Mouse (Mus musculus) intestine, embryonic 15.5 days (tissue): ENCODE data around the gene Bcas3. TPM values are rescaled to one million over a fixed set of nuclear protein-coding genes. Genes with fewer than 3 reads are reported as not detected.

Experiments
- ATAC-seq: fragments of 200-750 bp; cut with Nextera tagmentation; 2 replicates; pipeline ENCODE4 v1.8.0; 2017; ENCODE audit warnings: moderate TSS enrichment, moderate library complexity
- H3K27ac ChIP-seq: fragments of 300-500 bp; sonication (generic); 2 replicates; pipeline ENCODE4 v1.5.1; 2015; ENCODE audit warnings: mild to moderate bottlenecking, inconsistent platforms
- H3K27me3 ChIP-seq: fragments of 300-500 bp; sonication (generic); replicated peaks from 2 replicates; pipeline ENCODE4 v1.6.1; 2015; ENCODE audit warnings: inconsistent platforms
- H3K36me3 ChIP-seq: fragments of 300-500 bp; sonication (generic); 2 replicates; pipeline ENCODE4 v1.6.1; 2015; ENCODE audit warnings: inconsistent platforms
- H3K4me1 ChIP-seq: fragments of 300-500 bp; sonication (generic); replicated peaks from 2 replicates; pipeline ENCODE4 v1.6.1; 2015; ENCODE audit warnings: inconsistent platforms
- H3K4me2 ChIP-seq: fragments of 300-500 bp; sonication (generic); replicated peaks from 2 replicates; pipeline ENCODE4 v1.6.1; 2015; ENCODE audit warnings: mild to moderate bottlenecking, inconsistent platforms
- H3K4me3 ChIP-seq: fragments of 300-500 bp; sonication (generic); replicated peaks from 2 replicates; pipeline ENCODE4 v1.5.1; 2015; ENCODE audit warnings: inconsistent platforms
- H3K9ac ChIP-seq: fragments of 300-500 bp; sonication (generic); 2 replicates; pipeline ENCODE4 v1.6.1; 2015; ENCODE audit warnings: inconsistent platforms
- H3K9me3 ChIP-seq: fragments of 300-500 bp; sonication (generic); 2 replicates; pipeline ENCODE4 v1.6.1; 2016; ENCODE audit warnings: inconsistent platforms
- WGBS: fragments of 180-500 bp; shearing (Covaris S2); methylation state at CpG from one replicate; pipeline ENCODE4 v1.1.7; 2015; 5-methylcytosine and 5-hydroxymethylcytosine counted together
- polyA plus RNA-seq: library from polyadenylated mRNA; unstranded; fragments of >200 nt; fragmentation: Nextera tagmentation; extraction: Ambion mirVana; gene quantifications from 2 replicates; pipeline ENCODE4 v1.2.1, GENCODE M21; 2015

The Bcas3 gene
- polyA plus RNA-seq, 1 experiment from 2014 or later: 14.7 TPM

DNA sequence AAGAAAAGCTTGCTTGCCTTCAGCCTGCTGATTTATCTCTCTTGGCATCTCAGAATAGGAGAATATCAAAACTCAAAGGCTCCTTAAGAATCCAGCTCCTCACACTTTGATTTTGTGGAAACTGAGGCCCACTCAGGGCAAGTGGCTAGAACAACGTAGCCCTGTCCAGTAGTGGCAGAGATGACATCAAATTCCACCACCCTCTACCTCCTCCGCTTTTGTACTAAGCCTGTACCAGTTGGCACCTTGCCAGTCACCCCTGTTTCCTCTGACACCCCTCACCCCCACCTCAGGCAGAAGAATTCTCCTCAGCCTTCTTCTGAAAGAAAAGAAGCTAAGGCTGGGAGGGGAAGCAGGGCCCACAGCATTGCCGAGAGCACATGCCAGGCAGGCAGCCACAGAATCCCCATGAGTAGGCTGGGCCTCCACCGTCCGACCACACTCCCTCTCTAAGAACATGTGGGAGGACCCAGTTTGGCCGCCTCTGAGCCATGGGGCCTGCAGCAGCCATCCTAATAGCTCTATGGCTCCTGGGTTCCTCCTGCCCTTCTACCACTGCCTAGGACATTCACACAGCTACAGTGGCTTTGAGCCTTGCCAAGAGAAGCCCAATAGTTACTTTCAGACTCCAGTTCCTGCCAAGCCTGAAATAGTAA is 407.6 kb downstream of the Bcas3 start:
- Histone ChIP-seq H3K9ac (no peak overlapping the region), H3K27me3 (no peaks in the 10 kb centered on the region), H3K4me1 (peaks cover 15% of the 10 kb centered on the region), H3K4me3 (no peak overlapping the region), H3K27ac (peak overlapping the region; percentile 49; the same call in 1 of the 2 replicates), H3K9me3 (no peaks in the 10 kb centered on the region), H3K36me3 (no peaks in the 10 kb centered on the region), H3K4me2 (no peak overlapping the region)
- ATAC-seq: peak; percentile 69; the same call in 1 of the 2 replicates
- WGBS: 44% methylated on average over 6 of the region's 6 CpGs

DNA sequence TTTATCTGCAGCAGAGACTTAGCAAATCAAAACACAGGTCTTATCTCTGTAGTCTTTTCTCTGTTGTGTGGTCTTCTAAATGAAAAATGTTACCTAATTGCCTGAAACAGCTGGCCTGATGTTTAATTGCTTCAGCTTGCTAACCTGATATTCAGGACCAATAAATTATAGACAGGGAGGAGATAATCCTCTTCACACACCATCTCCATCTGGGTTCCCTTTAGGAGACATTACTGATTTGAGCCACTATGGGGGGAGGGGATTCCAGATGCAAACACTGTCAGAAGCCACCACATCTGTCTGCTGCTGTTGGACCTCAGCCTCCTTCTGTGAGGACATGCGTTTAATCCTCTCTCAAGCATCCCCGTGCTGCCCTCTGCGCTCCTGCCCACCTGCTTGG is 408.2 kb downstream of the Bcas3 start:
- no peaks in the 10 kb centered on the region for H3K9me3 ChIP-seq
- H3K27me3 ChIP-seq: no peaks in the 10 kb centered on the region
- no peak overlapping the region for H3K9ac ChIP-seq
- peaks cover 18% of the 10 kb centered on the region for H3K4me1 ChIP-seq
- H3K4me3 ChIP-seq: no peak overlapping the region
- ATAC-seq: no peak
- H3K27ac ChIP-seq: no peak overlapping the region
- H3K36me3 ChIP-seq: no peaks in the 10 kb centered on the region
- no peak overlapping the region for H3K4me2 ChIP-seq
- WGBS: 72% methylated on average over 3 of the region's 3 CpGs

DNA sequence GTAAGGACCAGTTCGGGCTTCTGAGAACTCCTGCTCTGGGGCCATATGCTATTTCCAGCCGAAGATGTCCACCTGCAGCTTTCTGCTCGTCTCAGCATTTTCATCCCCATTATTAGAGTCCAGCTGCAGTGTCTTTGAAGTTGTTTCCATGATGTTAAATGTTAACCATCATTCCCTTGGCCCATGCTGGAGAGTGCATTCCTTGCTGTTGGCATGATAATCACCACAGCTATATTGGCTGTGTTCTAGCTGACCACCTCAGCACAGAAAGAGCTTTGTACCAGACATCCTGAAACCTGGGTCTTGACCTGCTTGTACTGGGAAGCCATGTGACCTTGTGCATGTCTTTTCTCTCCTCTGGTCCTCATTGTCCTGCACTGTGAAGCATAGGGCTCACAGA is 410.7 kb downstream of the Bcas3 start:
- Histone ChIP-seq H3K4me3 (no peak overlapping the region), H3K4me1 (peaks cover 21% of the 10 kb centered on the region), H3K27ac (no peak overlapping the region), H3K36me3 (no peaks in the 10 kb centered on the region), H3K9ac (no peak overlapping the region), H3K9me3 (no peaks in the 10 kb centered on the region), H3K4me2 (no peak overlapping the region), H3K27me3 (no peaks in the 10 kb centered on the region)
- WGBS: 76% methylated on average over 3 of the region's 3 CpGs
- no peak for ATAC-seq

DNA sequence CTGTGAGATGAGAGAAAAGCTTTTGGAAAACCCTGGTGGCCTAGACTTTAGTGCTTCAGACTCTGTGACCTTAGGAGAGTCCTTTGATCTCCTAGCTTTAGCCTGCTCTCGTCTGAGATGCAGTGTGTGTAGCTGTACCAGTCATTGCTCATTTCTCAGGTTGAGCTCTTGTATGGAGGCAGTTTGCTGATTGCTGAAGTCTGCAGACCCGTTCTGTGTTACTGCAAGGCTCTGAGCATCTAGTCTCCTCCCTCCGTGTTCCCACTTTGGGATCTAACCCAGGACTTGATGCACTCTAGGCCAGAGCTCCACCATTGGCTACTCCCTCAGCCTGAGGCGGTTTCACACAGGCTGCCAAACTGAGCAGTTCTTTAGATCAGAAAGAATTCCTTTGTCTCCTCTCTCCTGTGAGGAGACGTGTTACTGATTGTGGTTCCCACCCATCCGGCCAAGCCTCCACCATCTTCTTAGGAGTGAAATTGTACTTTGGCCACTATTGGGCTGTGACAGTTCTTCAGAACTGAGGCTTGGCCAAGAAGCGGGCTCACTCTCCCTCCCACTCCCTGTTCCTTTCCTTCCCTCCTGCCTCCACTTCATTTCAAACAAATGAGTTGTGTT is 413.2 kb downstream of the Bcas3 start:
- Histone ChIP-seq H3K27me3 (peaks cover 2% of the 10 kb centered on the region; the same call in 1 of the 2 replicates), H3K4me1 (peaks cover 10% of the 10 kb centered on the region), H3K27ac (no peak overlapping the region), H3K9me3 (no peaks in the 10 kb centered on the region), H3K4me2 (no peak overlapping the region), H3K9ac (no peak overlapping the region), H3K4me3 (no peak overlapping the region), H3K36me3 (no peaks in the 10 kb centered on the region)
- 45% methylated on average over 7 of the region's 7 CpGs for WGBS
- ATAC-seq: peak; percentile 47; the same call in 1 of the 2 replicates

DNA sequence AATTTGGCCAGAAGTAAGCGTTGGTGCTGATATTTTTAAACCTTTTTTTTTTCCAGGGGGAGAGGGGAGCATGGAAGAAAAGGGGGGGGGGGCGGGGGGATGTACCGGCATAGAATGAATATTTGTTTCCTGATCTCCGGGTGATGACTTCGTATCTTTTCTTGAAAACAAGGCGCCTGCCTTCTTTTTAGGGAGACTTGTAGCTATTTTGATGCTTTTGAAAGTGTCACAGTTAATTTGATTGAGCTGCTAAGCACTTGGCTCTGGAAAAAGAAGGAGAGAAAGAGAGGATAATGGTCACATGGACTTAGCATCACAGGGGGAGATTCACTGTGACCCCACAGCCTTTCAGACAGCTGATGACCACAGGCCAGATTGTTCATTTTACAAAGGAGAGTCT is 413.8 kb downstream of the Bcas3 start:
- H3K27ac ChIP-seq: no peak overlapping the region
- no peak overlapping the region for H3K9ac ChIP-seq
- no peak for ATAC-seq
- H3K27me3 ChIP-seq: peaks cover 2% of the 10 kb centered on the region; the same call in 1 of the 2 replicates
- WGBS: 66% methylated on average over 6 of the region's 6 CpGs
- H3K4me1 ChIP-seq: peaks cover 7% of the 10 kb centered on the region; the same call in 1 of the 2 replicates
- H3K9me3 ChIP-seq: no peaks in the 10 kb centered on the region
- no peak overlapping the region for H3K4me2 ChIP-seq
- no peaks in the 10 kb centered on the region for H3K36me3 ChIP-seq
- no peak overlapping the region for H3K4me3 ChIP-seq

DNA sequence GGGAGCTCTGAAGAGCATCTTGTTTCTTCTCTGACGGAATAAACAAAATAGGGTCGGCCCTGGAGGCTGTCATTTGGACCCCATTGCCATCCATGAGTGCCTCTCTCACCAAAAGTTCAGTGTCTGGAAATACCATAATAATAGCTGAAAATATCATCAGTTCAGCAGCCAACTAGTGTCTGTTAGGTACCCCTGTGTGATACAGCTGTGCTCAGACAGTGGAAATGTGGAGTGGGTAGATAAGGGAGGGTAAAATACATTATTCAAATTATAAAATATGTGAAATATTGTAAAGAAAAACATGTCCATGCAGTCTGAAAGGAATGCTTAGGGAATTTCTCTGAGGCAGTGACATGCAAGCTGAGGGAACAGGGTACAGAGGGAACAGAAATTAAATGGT is 416.8 kb downstream of the Bcas3 start:
- no peak overlapping the region for H3K9ac ChIP-seq
- peaks cover 7% of the 10 kb centered on the region; the same call in 1 of the 2 replicates for H3K4me1 ChIP-seq
- ATAC-seq: no peak
- WGBS: 83% methylated on average over 2 of the region's 2 CpGs
- no peaks in the 10 kb centered on the region for H3K36me3 ChIP-seq
- H3K4me2 ChIP-seq: no peak overlapping the region
- peaks cover 2% of the 10 kb centered on the region; the same call in 1 of the 2 replicates for H3K27me3 ChIP-seq
- no peak overlapping the region for H3K27ac ChIP-seq
- H3K9me3 ChIP-seq: no peaks in the 10 kb centered on the region
- no peak overlapping the region for H3K4me3 ChIP-seq

DNA sequence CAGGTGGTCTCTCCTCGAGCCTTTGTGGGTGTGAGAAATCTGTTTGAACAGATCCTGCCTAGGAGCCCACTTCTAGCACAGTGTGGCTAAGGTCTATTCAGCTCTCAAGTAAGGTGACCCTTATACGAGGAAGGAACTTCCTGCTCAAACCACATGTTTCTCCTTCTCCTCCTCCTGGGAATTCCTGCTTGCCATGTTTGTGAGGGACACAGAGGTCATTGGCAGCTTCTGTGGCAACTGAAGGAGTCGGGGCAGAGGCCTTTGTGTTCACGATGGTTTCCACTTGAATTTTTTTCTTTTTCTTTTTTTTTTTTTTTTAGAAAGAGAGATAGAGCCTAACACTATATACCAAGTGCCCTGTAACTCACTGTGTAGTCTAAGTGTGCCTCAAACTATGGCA is 420.4 kb downstream of the Bcas3 start:
- 74% methylated on average over 4 of the region's 4 CpGs for WGBS
- Histone ChIP-seq H3K4me2 (no peak overlapping the region), H3K27me3 (peaks cover 6% of the 10 kb centered on the region; the same call in 1 of the 2 replicates), H3K9me3 (no peaks in the 10 kb centered on the region), H3K9ac (no peak overlapping the region), H3K4me3 (no peak overlapping the region), H3K4me1 (peaks cover 14% of the 10 kb centered on the region; the same call in 1 of the 2 replicates), H3K27ac (no peak overlapping the region), H3K36me3 (no peaks in the 10 kb centered on the region)
- ATAC-seq: no peak

DNA sequence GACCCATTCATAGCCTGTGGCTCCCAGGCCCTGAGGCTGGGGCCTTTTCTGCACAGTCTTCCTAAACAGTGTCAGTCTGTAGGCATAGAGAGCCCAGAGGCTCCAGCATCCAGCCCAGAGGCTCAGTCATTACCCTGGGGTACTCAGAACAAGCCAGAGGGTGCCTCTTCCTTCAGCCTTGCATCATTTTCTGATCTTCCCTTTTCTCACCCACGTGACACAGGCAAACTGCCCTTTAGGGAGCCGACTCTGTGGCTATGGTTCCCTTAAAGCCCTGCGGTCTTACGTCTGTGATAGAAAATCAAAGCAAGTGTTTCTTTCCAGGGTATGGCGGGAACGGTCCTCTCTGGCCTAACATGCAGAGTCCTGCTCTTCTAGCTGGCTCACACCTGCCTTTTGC is 421.7 kb downstream of the Bcas3 start:
- no peak overlapping the region for H3K27ac ChIP-seq
- H3K9ac ChIP-seq: no peak overlapping the region
- no peak overlapping the region for H3K4me2 ChIP-seq
- H3K27me3 ChIP-seq: peaks cover 4% of the 10 kb centered on the region; the same call in 1 of the 2 replicates
- no peak overlapping the region for H3K4me3 ChIP-seq
- no peaks in the 10 kb centered on the region for H3K9me3 ChIP-seq
- WGBS: 79% methylated on average over 6 of the region's 6 CpGs
- no peak for ATAC-seq
- peaks cover 14% of the 10 kb centered on the region; the same call in 1 of the 2 replicates for H3K4me1 ChIP-seq
- H3K36me3 ChIP-seq: no peaks in the 10 kb centered on the region

DNA sequence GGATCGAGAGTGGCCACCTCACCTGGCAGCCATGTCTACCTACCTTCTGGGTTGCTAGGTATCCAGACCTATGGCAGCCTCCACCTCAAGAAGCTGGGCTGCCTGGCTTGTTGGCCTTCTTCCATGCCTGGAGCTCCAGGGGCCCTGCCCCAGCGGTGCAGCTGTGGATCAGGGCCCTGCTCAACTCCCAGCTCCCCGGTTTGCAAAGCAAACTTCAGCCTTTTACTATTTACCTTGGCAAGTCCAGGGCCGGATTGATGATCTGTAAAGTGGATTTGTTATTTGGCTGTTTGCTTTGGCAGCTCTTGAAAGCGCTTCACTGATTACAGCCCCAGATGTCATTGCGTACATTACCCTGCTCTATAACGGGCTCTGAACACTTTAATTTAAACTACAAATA is 422.5 kb downstream of the Bcas3 start:
- Histone ChIP-seq H3K4me3 (no peak overlapping the region), H3K4me1 (peaks cover 14% of the 10 kb centered on the region; the same call in 1 of the 2 replicates), H3K27me3 (peaks cover 4% of the 10 kb centered on the region; the same call in 1 of the 2 replicates), H3K4me2 (no peak overlapping the region), H3K27ac (0 out of 2 replicates have a peak overlapping the region, but pooled peaks have one; percentile 4), H3K9ac (no peak overlapping the region), H3K36me3 (no peaks in the 10 kb centered on the region), H3K9me3 (no peaks in the 10 kb centered on the region)
- WGBS: 26% methylated on average over 7 of the region's 7 CpGs
- ATAC-seq: peak; percentile 55

DNA sequence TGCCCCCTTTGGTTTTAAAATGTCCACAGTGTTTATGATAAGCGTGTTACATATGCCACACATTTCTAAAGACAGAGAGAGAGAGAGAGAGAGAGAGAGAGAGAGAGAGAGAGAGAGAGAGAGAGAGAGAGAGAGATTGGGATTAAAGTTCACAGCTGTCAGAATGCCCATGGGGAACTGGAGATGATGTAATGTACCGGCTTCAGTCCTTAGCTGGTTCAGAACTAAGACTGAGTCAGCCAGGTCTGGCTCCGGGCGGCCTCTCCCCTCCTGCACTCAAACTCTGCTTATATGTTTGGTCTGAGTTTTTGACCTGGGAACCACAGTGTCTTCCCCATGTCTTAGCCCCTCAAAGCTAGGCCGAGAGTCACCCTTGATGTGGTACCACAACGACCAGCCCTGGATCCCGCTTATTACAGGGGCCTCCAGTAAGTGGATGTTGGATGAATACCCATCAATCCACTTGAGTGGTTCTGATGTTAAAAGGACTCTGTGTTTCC is 423.9 kb downstream of the Bcas3 start:
- H3K27ac ChIP-seq: no peak overlapping the region
- WGBS: 70% methylated on average over 7 of the region's 7 CpGs

DNA sequence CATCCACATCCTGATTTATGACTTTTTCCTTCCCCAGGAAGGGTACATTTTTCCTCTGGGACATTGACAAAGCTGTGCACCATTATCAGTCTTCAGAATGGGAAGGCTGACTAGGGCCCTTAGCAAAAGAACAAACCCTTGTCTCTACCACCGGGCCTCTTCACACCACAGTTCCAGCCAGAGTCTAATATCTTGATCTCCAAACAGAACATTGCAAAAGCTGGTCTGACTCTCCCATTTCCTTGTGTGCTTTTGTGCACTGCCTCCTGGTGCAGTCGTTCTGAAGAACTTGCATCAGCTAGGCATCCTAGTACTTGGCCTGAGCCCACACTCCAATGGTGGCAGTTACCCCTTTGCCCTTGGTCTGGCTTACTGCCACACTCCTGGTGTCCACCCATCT is 425.0 kb downstream of the Bcas3 start:
- Histone ChIP-seq H3K9ac (no peak overlapping the region), H3K9me3 (no peaks in the 10 kb centered on the region), H3K4me1 (peaks cover 14% of the 10 kb centered on the region; the same call in 1 of the 2 replicates), H3K27ac (no peak overlapping the region), H3K36me3 (no peaks in the 10 kb centered on the region), H3K27me3 (0 out of 2 replicates have a peak, but pooled peaks cover 4% of the 10 kb centered on the region), H3K4me2 (no peak overlapping the region), H3K4me3 (no peak overlapping the region)
- WGBS: 77% methylated on average over 2 of the region's 2 CpGs
- ATAC-seq: no peak

More for the DNA sequence above, 423.9 kb downstream of the Bcas3 start:
- Histone ChIP-seq H3K4me3 (no peak overlapping the region), H3K9ac (no peak overlapping the region), H3K36me3 (no peaks in the 10 kb centered on the region), H3K4me2 (no peak overlapping the region), H3K27me3 (0 out of 2 replicates have a peak, but pooled peaks cover 4% of the 10 kb centered on the region), H3K4me1 (peaks cover 14% of the 10 kb centered on the region; the same call in 1 of the 2 replicates), H3K9me3 (no peaks in the 10 kb centered on the region)
- ATAC-seq: no peak

DNA sequence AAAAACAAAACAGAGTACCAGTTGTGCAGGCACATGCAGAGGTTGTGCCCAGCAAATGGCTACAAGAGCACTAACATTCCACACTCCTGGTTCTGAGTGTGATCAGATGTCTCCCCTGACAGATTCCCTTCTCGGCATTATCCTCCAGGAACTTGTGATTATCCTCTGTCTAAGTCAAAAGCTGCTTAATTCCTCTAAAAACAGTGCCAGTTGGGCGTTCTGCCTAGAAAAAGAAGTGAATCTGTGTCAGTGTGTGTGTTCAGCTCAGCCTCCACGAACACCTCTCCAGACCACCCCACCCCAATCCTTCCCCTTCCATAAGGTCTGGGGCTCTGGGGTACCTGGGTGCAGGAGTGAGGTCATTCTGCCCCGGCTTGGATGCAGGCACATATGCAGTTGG is 427.3 kb downstream of the Bcas3 start:
- H3K4me3 ChIP-seq: no peak overlapping the region
- no peaks in the 10 kb centered on the region for H3K36me3 ChIP-seq
- H3K9me3 ChIP-seq: no peaks in the 10 kb centered on the region
- 74% methylated on average over 4 of the region's 4 CpGs for WGBS
- ATAC-seq: no peak
- H3K9ac ChIP-seq: no peak overlapping the region
- no peak overlapping the region for H3K27ac ChIP-seq
- 0 out of 2 replicates have a peak, but pooled peaks cover 4% of the 10 kb centered on the region for H3K27me3 ChIP-seq
- H3K4me1 ChIP-seq: peaks cover 13% of the 10 kb centered on the region; the same call in 1 of the 2 replicates
- H3K4me2 ChIP-seq: no peak overlapping the region
